Mouse (Mus musculus) kidney, adult 8-10 months (tissue): ENCODE measurements around the gene Chst12.
A peak's percentile ranks its signal among the peaks of the same experiment; 100 is the strongest.
"Not testable (repeated sequence)": the region's sequence is repeated elsewhere in the genome, so short reads cannot be mapped to it uniquely, and the experiment has no call there.

Experiments used
- DNase-seq, 2 experiments: peaks; one replicate each; pipeline ENCODE4 v3.0.0; 2022

Gene Chst12

GRCm38 (mm10) chr5:140505208-140505780 is at the start of gene Chst12:
Chst12 (plus strand) TSS chr5:140505550.
- DNase-seq: peak; percentile 99

- DNase-seq: no peak
Observed at GRCm38 (mm10) chr5:140461476-140461875, 43.9 kb upstream of the Chst12 start.

GRCm38 (mm10) chr5:140463151-140463550 is 42.2 kb upstream of the Chst12 start:
- not testable (repeated sequence) for DNase-seq

- no peak for DNase-seq
Observed at GRCm38 (mm10) chr5:140464943-140465342, 40.4 kb upstream of the Chst12 start.

- no peak for DNase-seq
Observed at GRCm38 (mm10) chr5:140472336-140472735, 33.0 kb upstream of the Chst12 start.

- DNase-seq: no peak
Observed at GRCm38 (mm10) chr5:140481458-140481857, 23.9 kb upstream of the Chst12 start.

GRCm38 (mm10) chr5:140491142-140491541 is 14.2 kb upstream of the Chst12 start:
- DNase-seq: no peak

GRCm38 (mm10) chr5:140492684-140493233 is 12.6 kb upstream of the Chst12 start:
- no peak for DNase-seq

GRCm38 (mm10) chr5:140498176-140498575 is 7.2 kb upstream of the Chst12 start:
- DNase-seq: no peak

- no peak for DNase-seq
Observed at GRCm38 (mm10) chr5:140500736-140501135, 4.6 kb upstream of the Chst12 start.

GRCm38 (mm10) chr5:140501982-140502836 is 3.1 kb upstream of the Chst12 start:
- peak in 1 of 2 experiments; percentile 5 for DNase-seq

- peak; percentile 85 for DNase-seq
Observed at GRCm38 (mm10) chr5:140502925-140503324, 2.4 kb upstream of the Chst12 start.

GRCm38 (mm10) chr5:140506096-140506794 is 895 bp downstream of the Chst12 start:
- no peak for DNase-seq

GRCm38 (mm10) chr5:140507466-140508208 is 2.3 kb downstream of the Chst12 start:
- DNase-seq: no peak

- no peak for DNase-seq
Observed at GRCm38 (mm10) chr5:140508686-140509085, 3.3 kb downstream of the Chst12 start.

GRCm38 (mm10) chr5:140509204-140509603 is 3.9 kb downstream of the Chst12 start:
- no peak for DNase-seq

GRCm38 (mm10) chr5:140510012-140511000 is 5.0 kb downstream of the Chst12 start:
- no peak for DNase-seq

GRCm38 (mm10) chr5:140513921-140514320 is 8.6 kb downstream of the Chst12 start:
- DNase-seq: no peak

- no peak for DNase-seq
Observed at GRCm38 (mm10) chr5:140514799-140515486, 9.6 kb downstream of the Chst12 start.

GRCm38 (mm10) chr5:140517159-140517920 is 12.0 kb downstream of the Chst12 start:
- DNase-seq: no peak
